Mouse (Mus musculus) neural tube, embryonic 11.5 days (tissue): ENCODE data around the gene Hecw1. TPM values are rescaled to one million over a fixed set of nuclear protein-coding genes. Genes with fewer than 3 reads are reported as not detected.
A peak's percentile ranks its signal among the peaks of the same experiment; 100 is the strongest.

Source experiments
- ATAC-seq: fragments of 200-750 bp; cut with Nextera tagmentation; 2 replicates; pipeline ENCODE4 v1.8.0; 2017; ENCODE audit warnings: moderate number of reproducible peaks, mild to moderate bottlenecking, moderate TSS enrichment, moderate library complexity; ENCODE audit not compliant: insufficient read depth, low FRiP score, low TSS enrichment
- DNase-seq: peaks from one replicate; pipeline ENCODE4 v3.0.0-alpha.2; 2015; ENCODE audit warnings: low spot score
- H3K27ac ChIP-seq: fragments of 300-500 bp; sonication (generic); 2 replicates; pipeline ENCODE4 v1.5.1; 2014; ENCODE audit warnings: low read depth, mild to moderate bottlenecking, low read length
- H3K27me3 ChIP-seq: fragments of 300-500 bp; sonication (generic); 2 replicates; pipeline ENCODE4 v1.6.1; 2014; ENCODE audit warnings: mild to moderate bottlenecking, low read length, mixed read lengths; ENCODE audit not compliant: control insufficient read depth, insufficient read depth
- H3K36me3 ChIP-seq: fragments of 300-500 bp; sonication (generic); 2 replicates; pipeline ENCODE4 v1.6.1; 2014; ENCODE audit warnings: mild to moderate bottlenecking, low read length, moderate library complexity, mixed read lengths; ENCODE audit not compliant: control insufficient read depth, insufficient read depth
- H3K4me1 ChIP-seq: fragments of 300-500 bp; sonication (generic); 2 replicates; pipeline ENCODE4 v1.6.1; 2014; ENCODE audit warnings: low read length, mixed read lengths; ENCODE audit not compliant: control insufficient read depth, insufficient read depth
- H3K4me2 ChIP-seq: fragments of 300-500 bp; sonication (generic); 2 replicates; pipeline ENCODE4 v1.6.1; 2014; ENCODE audit warnings: low read depth, mild to moderate bottlenecking, moderate library complexity
- H3K4me3 ChIP-seq: fragments of 300-500 bp; sonication (generic); 2 replicates; pipeline ENCODE4 v1.5.1; 2014; ENCODE audit warnings: low read depth, low read length
- H3K9ac ChIP-seq: fragments of 300-500 bp; sonication (generic); 2 replicates; pipeline ENCODE4 v1.6.1; 2014; ENCODE audit warnings: mild to moderate bottlenecking, low read length
- H3K9me3 ChIP-seq: fragments of 300-500 bp; sonication (generic); 2 replicates; pipeline ENCODE4 v1.6.1; 2016; ENCODE audit warnings: low read length; ENCODE audit not compliant: control insufficient read depth
- WGBS: fragments of 180-500 bp; shearing (Covaris S2); extraction: QIAGEN DNeasy Blood & Tissue Kit; methylation state at CpG from one replicate; pipeline ENCODE4 v1.1.7; 2014; 5-methylcytosine and 5-hydroxymethylcytosine counted together
- polyA plus RNA-seq: library from polyadenylated mRNA; unstranded; fragments of >200 nt; fragmentation: Nextera tagmentation; extraction: Ambion mirVana; gene quantifications from 2 replicates; pipeline ENCODE4 v1.2.1, GENCODE M21; 2014

Hecw1 gene
- polyA plus RNA-seq: 10.1 and 13.9 TPM in 2 replicates

DNA sequence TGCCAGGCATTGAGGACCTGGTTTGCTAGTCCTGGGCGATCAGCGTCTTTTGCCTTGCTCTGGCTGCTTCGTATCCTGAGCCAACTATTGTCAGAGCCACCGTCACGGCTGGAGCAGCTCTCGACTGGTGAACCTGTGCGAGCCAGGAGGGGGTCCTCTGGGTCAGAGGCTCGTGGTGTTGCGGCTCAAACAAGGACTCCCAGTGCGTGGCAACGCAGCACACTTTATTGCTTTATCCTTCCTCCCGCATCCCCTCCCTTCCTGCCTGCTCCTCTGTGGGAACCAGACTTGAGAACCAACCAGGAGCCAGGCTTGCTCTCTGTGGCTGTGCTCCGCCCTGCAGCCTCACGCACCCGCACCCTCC, at the start of gene Hecw1:
Gene Hecw1, minus strand, starts transcription at position 323 of the 364 bp plus-strand sequence.
- DNase-seq (peak; percentile 62), ATAC-seq (peak; percentile 83)
- no peaks in the 10 kb centered on the region for H3K36me3 ChIP-seq
- H3K4me3 ChIP-seq: peak within 1 kb of the TSS; percentile 56
- H3K4me1 ChIP-seq: no peaks in the 10 kb centered on the region
- no peaks in the 10 kb centered on the region for H3K27me3 ChIP-seq
- peak within 1 kb of the TSS; percentile 67; the same call in 1 of the 2 replicates for H3K27ac ChIP-seq
- peak within 1 kb of the TSS; percentile 85 for H3K4me2 ChIP-seq
- H3K9me3 ChIP-seq: no peaks in the 10 kb centered on the region
- WGBS: 1% methylated on average over 15 of the region's 15 CpGs
- peak within 1 kb of the TSS; percentile 74 for H3K9ac ChIP-seq

- WGBS: 84% methylated on average over 1 of the region's 1 CpGs
- H3K27ac ChIP-seq: no peak overlapping the region
Observed at GRCm38 (mm10) chr13:14561336-14561735, 38.3 kb upstream of the Hecw1 start.

DNA sequence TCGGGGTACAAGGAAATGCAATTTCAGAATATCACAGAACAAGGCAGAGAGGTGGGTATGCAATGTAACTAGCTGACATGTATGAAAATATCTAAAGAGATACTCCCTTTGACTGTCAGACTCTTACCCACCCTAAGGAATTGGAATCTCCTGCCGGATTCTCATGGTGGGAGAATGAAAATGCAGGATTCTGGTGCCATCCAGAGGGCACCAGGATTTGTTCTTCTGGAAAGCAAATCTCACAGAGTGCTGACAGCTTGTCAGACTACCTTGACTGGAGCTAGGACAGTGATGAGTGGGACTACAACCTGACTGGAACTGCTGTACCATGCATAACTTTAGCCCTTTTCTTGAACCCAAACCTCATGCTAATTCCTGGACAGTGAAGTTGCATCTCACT, 29.6 kb upstream of the Hecw1 start:
- Histone ChIP-seq H3K36me3 (no peaks in the 10 kb centered on the region), H3K4me2 (no peak overlapping the region), H3K4me3 (no peak overlapping the region), H3K9ac (no peak overlapping the region), H3K27me3 (no peaks in the 10 kb centered on the region), H3K9me3 (no peaks in the 10 kb centered on the region), H3K27ac (no peak overlapping the region), H3K4me1 (no peaks in the 10 kb centered on the region)
- no peak for DNase-seq
- WGBS: 78% methylated on average over 2 of the region's 2 CpGs
- no peak for ATAC-seq

More at GRCm38 (mm10) chr13:14561336-14561735, 38.3 kb upstream of the Hecw1 start:
- Histone ChIP-seq H3K9me3 (no peaks in the 10 kb centered on the region), H3K4me2 (no peak overlapping the region), H3K9ac (no peak overlapping the region), H3K27me3 (no peaks in the 10 kb centered on the region), H3K4me3 (no peak overlapping the region), H3K36me3 (no peaks in the 10 kb centered on the region), H3K4me1 (no peaks in the 10 kb centered on the region)
- no peak for ATAC-seq
- no peak for DNase-seq

DNA sequence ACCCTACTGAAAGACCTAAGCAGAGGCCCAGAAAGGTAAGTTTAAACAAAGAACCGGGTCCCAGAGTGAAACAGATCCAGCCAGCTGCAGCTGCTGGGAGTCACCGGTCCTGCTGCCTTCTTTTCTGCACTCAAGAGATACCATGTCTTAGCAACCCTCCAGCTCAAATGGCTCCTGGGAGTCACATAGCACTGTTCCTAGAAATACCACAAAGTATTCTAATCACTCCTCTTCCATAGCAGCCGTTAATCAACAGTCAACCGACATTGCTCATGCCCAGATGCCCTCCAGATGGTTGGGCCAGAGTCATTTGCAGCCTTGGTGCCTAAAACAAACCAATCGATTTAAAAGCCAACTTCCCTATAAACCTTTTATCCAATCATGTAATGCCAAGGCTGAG, 19.8 kb upstream of the Hecw1 start:
- Histone ChIP-seq H3K36me3 (no peaks in the 10 kb centered on the region), H3K4me2 (no peak overlapping the region), H3K4me1 (no peaks in the 10 kb centered on the region), H3K9me3 (no peaks in the 10 kb centered on the region), H3K27ac (no peak overlapping the region), H3K4me3 (no peak overlapping the region), H3K9ac (no peak overlapping the region), H3K27me3 (no peaks in the 10 kb centered on the region)
- ATAC-seq (no peak), DNase-seq (no peak)
- 74% methylated on average over 5 of the region's 5 CpGs for WGBS

GRCm38 (mm10) chr13:14522128-14522905, 711 bp downstream of the Hecw1 start:
- Histone ChIP-seq H3K27me3 (no peaks in the 10 kb centered on the region), H3K36me3 (no peaks in the 10 kb centered on the region), H3K27ac (peak overlapping the region; percentile 67; the same call in 1 of the 2 replicates), H3K4me1 (no peaks in the 10 kb centered on the region), H3K4me2 (peak overlapping the region; percentile 85), H3K4me3 (peak overlapping the region; percentile 56), H3K9me3 (no peaks in the 10 kb centered on the region), H3K9ac (peak overlapping the region; percentile 74)
- DNase-seq (peak; percentile 73), ATAC-seq (peak; percentile 89)
- WGBS: 2% methylated on average over 38 of the region's 38 CpGs

- Histone ChIP-seq H3K9me3 (no peaks in the 10 kb centered on the region), H3K4me2 (peak overlapping the region; percentile 85), H3K4me1 (no peaks in the 10 kb centered on the region), H3K27me3 (no peaks in the 10 kb centered on the region), H3K36me3 (no peaks in the 10 kb centered on the region), H3K27ac (no peak overlapping the region), H3K4me3 (peak overlapping the region; percentile 56), H3K9ac (peak overlapping the region; percentile 74)
- WGBS: 22% methylated on average over 4 of the region's 4 CpGs
- ATAC-seq (no peak; the same call in none of the 2 replicates), DNase-seq (peak; percentile 16)
Observed at GRCm38 (mm10) chr13:14521746-14522127, 1.3 kb downstream of the Hecw1 start.

DNA sequence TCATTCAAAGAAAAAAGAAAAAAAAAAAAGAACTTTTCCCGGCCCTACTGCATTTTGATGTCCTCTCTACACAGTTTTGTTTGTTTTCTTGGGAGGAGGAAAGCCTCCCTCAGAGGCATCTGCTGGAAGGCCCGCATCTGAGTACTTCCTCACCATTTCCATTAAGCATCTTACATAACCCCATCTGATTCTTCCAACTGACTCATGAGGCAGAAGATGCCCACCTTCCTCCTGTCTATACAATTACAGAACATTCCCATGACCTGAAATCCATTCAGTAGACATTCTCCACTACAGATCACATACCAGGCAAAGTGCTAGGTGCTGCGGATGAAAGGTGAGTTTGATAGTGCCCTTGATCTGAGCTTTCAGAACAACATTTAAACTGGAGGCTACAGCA, 3.4 kb downstream of the Hecw1 start:
- H3K27me3 ChIP-seq: no peaks in the 10 kb centered on the region
- H3K27ac ChIP-seq: no peak overlapping the region
- H3K4me1 ChIP-seq: no peaks in the 10 kb centered on the region
- no peak for DNase-seq
- no peak for ATAC-seq
- H3K36me3 ChIP-seq: no peaks in the 10 kb centered on the region
- no peak overlapping the region for H3K9ac ChIP-seq
- 76% methylated on average over 3 of the region's 3 CpGs for WGBS
- H3K4me3 ChIP-seq: no peak overlapping the region
- no peak overlapping the region for H3K4me2 ChIP-seq
- no peaks in the 10 kb centered on the region for H3K9me3 ChIP-seq

DNA sequence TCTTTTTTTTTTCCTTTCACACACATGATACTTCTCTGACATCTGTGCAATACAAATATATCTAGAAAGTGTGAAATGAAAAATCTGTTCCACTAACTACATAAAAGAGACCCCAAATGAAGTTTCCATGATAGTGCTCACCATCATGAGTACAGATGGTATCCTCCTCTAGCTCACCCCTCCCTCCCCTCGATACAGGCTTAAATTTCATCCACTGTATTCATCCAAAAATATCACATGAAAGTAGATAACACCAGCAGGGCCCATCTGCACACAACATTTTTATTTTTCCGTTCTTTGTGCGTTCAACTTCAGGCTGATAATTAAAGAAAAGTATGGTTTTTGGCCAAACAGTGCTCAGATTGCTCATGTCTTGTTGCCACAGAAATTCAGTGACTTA, 5.5 kb downstream of the Hecw1 start:
- DNase-seq: no peak
- H3K4me1 ChIP-seq: no peaks in the 10 kb centered on the region
- ATAC-seq: no peak
- 92% methylated on average over 3 of the region's 3 CpGs for WGBS
- H3K4me2 ChIP-seq: no peak overlapping the region
- no peaks in the 10 kb centered on the region for H3K27me3 ChIP-seq
- no peaks in the 10 kb centered on the region for H3K9me3 ChIP-seq
- H3K27ac ChIP-seq: no peak overlapping the region
- H3K9ac ChIP-seq: no peak overlapping the region
- no peak overlapping the region for H3K4me3 ChIP-seq
- H3K36me3 ChIP-seq: no peaks in the 10 kb centered on the region

DNA sequence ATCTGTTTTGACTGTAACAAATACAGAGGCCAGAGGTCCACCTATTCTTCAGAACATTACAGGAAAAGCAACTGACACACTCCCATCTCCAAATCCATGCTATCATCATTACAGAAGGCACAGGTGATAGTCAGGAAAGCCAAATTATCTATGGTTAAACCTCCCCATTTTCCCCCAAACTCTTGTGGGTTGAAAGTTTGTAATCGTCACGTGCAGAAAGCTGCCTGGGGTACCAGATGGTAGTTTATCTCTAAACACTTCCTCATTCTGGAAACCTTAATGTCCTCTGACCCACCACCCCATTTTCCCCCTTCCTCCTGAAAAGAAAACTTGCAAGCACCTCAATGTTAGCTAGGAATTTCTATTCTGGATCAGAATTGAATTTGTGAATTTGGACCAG, 7.9 kb downstream of the Hecw1 start:
- Histone ChIP-seq H3K9ac (no peak overlapping the region), H3K36me3 (no peaks in the 10 kb centered on the region), H3K4me2 (no peak overlapping the region), H3K4me3 (no peak overlapping the region), H3K27ac (no peak overlapping the region), H3K27me3 (no peaks in the 10 kb centered on the region), H3K4me1 (no peaks in the 10 kb centered on the region), H3K9me3 (no peaks in the 10 kb centered on the region)
- 88% methylated on average over 2 of the region's 2 CpGs for WGBS
- ATAC-seq (no peak), DNase-seq (no peak)
